Mouse (Mus musculus): ENCODE measurements around the gene Maml3. TPM values are rescaled to one million over a fixed set of nuclear protein-coding genes. Genes with fewer than 3 reads are reported as not detected.

The Maml3 gene
- polyA plus RNA-seq, 1 experiment = 3.1 TPM

DNA sequence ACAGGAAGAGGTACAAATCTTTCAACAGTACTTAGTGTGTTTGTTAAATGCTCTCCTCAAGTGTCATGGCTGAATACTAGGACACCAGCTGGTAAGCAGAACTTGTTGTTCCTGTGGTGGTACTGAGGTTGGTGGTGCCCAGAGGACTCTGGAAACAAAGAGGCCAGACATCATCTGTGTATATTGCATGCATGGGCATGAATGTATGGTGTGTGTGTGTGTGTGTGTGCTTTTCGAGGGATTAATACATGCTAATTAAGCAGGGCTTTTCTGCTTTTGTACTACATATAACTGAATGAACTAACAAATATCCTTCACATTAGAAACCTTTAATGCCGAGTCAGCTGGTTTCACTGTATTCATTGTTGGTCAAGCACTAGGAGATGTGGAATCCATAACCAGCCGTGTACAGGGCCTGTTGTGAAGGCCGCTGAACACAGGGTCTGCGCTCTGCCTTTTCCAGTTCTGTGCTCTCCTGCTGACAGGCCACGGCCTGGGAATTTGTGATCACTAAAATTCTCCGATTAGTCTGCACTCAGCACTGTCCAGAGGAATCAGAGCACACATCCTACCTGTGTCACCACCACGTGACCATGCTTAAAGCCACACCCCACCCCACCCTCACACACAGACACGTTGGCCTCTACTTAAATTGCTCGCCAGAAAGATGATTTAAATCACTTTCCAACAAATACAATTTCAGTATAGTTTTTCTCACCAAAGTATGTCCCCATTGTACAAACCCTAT is 197.6 kb downstream of the Maml3 start:
- Histone ChIP-seq H3K79me2 (ENCODE audit: control insufficient read depth, insufficient read depth) (peaks cover 5% of the 10 kb centered on the region), H3K4me3 (no peak overlapping the region), H3K4me2 (ENCODE audit: low read depth) (peak overlapping the region; percentile 49), H3K36me3 (ENCODE audit: control insufficient read depth, insufficient read depth) (no peaks in the 10 kb centered on the region), H3ac (ENCODE audit: control insufficient read depth, insufficient read length) (no peak overlapping the region), H3K27me3 (ENCODE audit: control insufficient read depth, insufficient read depth, insufficient read length) (no peaks in the 10 kb centered on the region)
- no peak for TF ChIP-seq CEBPB (IDR thresholded peaks at IDR 0.05; ENCODE audit: insufficient read depth, poor library complexity, severe bottlenecking)
- TF ChIP-seq USF1 (IDR thresholded peaks at IDR 0.05; ENCODE audit: low read depth) = peak; percentile 65

DNA sequence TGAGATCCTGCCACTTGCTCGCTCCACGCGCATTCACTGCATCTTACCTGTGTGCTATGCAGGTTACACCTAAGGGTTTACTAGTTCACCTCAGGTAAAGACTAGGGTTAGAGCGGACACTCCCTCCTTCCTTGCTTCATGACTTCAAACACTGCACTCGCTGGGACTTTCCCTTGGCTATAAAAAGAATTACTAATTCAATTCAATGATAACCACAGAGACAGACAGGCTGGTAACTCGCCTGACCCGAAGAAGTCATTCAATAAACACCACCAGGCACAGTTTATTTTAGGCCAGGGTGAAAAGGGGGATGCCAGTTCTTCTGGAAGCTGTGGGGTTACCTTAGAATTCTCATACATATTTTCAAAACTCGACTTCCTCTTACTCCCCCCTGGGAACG is 199.0 kb downstream of the Maml3 start:
- Histone ChIP-seq H3ac (ENCODE audit: control insufficient read depth, insufficient read length) (no peak overlapping the region), H3K27me3 (ENCODE audit: control insufficient read depth, insufficient read depth, insufficient read length) (no peaks in the 10 kb centered on the region), H3K79me2 (ENCODE audit: control insufficient read depth, insufficient read depth) (peaks cover 5% of the 10 kb centered on the region), H3K4me2 (ENCODE audit: low read depth) (peak overlapping the region; percentile 60), H3K4me3 (no peak overlapping the region), H3K36me3 (ENCODE audit: control insufficient read depth, insufficient read depth) (no peaks in the 10 kb centered on the region)
- TF ChIP-seq MYOG (IDR thresholded peaks at IDR 0.05; ENCODE audit: control insufficient read depth in 1 of 3, insufficient read depth in 1 of 3, insufficient read length in 2 of 3, low read depth in 2 of 3) = no peak
- TF ChIP-seq POLR2A (IDR thresholded peaks at IDR 0.05; ENCODE audit: insufficient read length, low read depth) = no peak
- no peak for TF ChIP-seq E2F4 (IDR thresholded peaks at IDR 0.05; ENCODE audit: insufficient read depth)
- no peak for TF ChIP-seq CEBPB (IDR thresholded peaks at IDR 0.05; ENCODE audit: insufficient read depth, poor library complexity, severe bottlenecking)
- no peak for TF ChIP-seq TCF12 (IDR thresholded peaks at IDR 0.05; ENCODE audit: insufficient read depth, poor library complexity, severe bottlenecking)
- no peak for TF ChIP-seq POLR2AphosphoS2 (IDR thresholded peaks at IDR 0.05; ENCODE audit: insufficient read length, low read depth)
- no peak for TF ChIP-seq MYOD1 (IDR thresholded peaks at IDR 0.05; ENCODE audit: control insufficient read depth in 1 of 3, insufficient read length in 2 of 3, low read depth in 2 of 3)
- no peak for TF ChIP-seq REST (IDR thresholded peaks at IDR 0.05; ENCODE audit: insufficient read depth, insufficient read length)
- TF ChIP-seq SRF (IDR thresholded peaks at IDR 0.05; ENCODE audit: control insufficient read depth, insufficient read length, low read depth) = no peak
- no peak for TF ChIP-seq USF1 (IDR thresholded peaks at IDR 0.05; ENCODE audit: low read depth)
- no peak for TF ChIP-seq MAX (IDR thresholded peaks at IDR 0.05; ENCODE audit: low read depth)
- no peak for TF ChIP-seq TCF3 (IDR thresholded peaks at IDR 0.05; ENCODE audit: insufficient read length, low read depth)

- TF ChIP-seq TCF3 (IDR thresholded peaks at IDR 0.05; ENCODE audit: insufficient read length, low read depth) (no peak), MYOG (IDR thresholded peaks at IDR 0.05; ENCODE audit: control insufficient read depth in 1 of 3, insufficient read depth in 1 of 3, insufficient read length in 2 of 3, low read depth in 2 of 3) (no peak), POLR2AphosphoS2 (IDR thresholded peaks at IDR 0.05; ENCODE audit: insufficient read length, low read depth) (no peak), TCF12 (IDR thresholded peaks at IDR 0.05; ENCODE audit: insufficient read depth, poor library complexity, severe bottlenecking) (no peak), POLR2A (IDR thresholded peaks at IDR 0.05; ENCODE audit: insufficient read length, low read depth) (no peak), REST (IDR thresholded peaks at IDR 0.05; ENCODE audit: insufficient read depth, insufficient read length) (no peak), MYOD1 (IDR thresholded peaks at IDR 0.05; ENCODE audit: control insufficient read depth in 1 of 3, insufficient read length in 2 of 3, low read depth in 2 of 3) (no peak), SRF (IDR thresholded peaks at IDR 0.05; ENCODE audit: control insufficient read depth, insufficient read length, low read depth) (no peak)
Observed at GRCm38 (mm10) chr3:51904357-51904855, 200.5 kb downstream of the Maml3 start.

GRCm38 (mm10) chr3:51901151-51901550 is 203.7 kb downstream of the Maml3 start:
- H3K4me3 ChIP-seq = no peak overlapping the region
- no peak overlapping the region for H3K4me2 ChIP-seq (ENCODE audit: low read depth)
- no peak for TF ChIP-seq MYOD1 (IDR thresholded peaks at IDR 0.05; ENCODE audit: control insufficient read depth in 1 of 3, insufficient read length in 2 of 3, low read depth in 2 of 3)
- no peak for TF ChIP-seq SRF (IDR thresholded peaks at IDR 0.05; ENCODE audit: control insufficient read depth, insufficient read length, low read depth)
- TF ChIP-seq REST (IDR thresholded peaks at IDR 0.05; ENCODE audit: insufficient read depth, insufficient read length) = no peak
- TF ChIP-seq TCF12 (IDR thresholded peaks at IDR 0.05; ENCODE audit: insufficient read depth, poor library complexity, severe bottlenecking) = no peak
- no peak for TF ChIP-seq CEBPB (IDR thresholded peaks at IDR 0.05; ENCODE audit: insufficient read depth, poor library complexity, severe bottlenecking)
- TF ChIP-seq POLR2A (IDR thresholded peaks at IDR 0.05; ENCODE audit: insufficient read length, low read depth) = no peak
- no peak for TF ChIP-seq USF1 (IDR thresholded peaks at IDR 0.05; ENCODE audit: low read depth)
- no peak for TF ChIP-seq TCF3 (IDR thresholded peaks at IDR 0.05; ENCODE audit: insufficient read length, low read depth)
- no peak for TF ChIP-seq MAX (IDR thresholded peaks at IDR 0.05; ENCODE audit: low read depth)
- no peaks in the 10 kb centered on the region for H3K36me3 ChIP-seq (ENCODE audit: control insufficient read depth, insufficient read depth)
- H3K27me3 ChIP-seq (ENCODE audit: control insufficient read depth, insufficient read depth, insufficient read length) = no peaks in the 10 kb centered on the region
- H3ac ChIP-seq (ENCODE audit: control insufficient read depth, insufficient read length) = no peak overlapping the region
- H3K79me2 ChIP-seq (ENCODE audit: control insufficient read depth, insufficient read depth) = no peaks in the 10 kb centered on the region

More at GRCm38 (mm10) chr3:51904357-51904855, 200.5 kb downstream of the Maml3 start:
- Histone ChIP-seq H3ac (ENCODE audit: control insufficient read depth, insufficient read length) (no peak overlapping the region), H3K36me3 (ENCODE audit: control insufficient read depth, insufficient read depth) (no peaks in the 10 kb centered on the region), H3K27me3 (ENCODE audit: control insufficient read depth, insufficient read depth, insufficient read length) (no peaks in the 10 kb centered on the region), H3K4me2 (ENCODE audit: low read depth) (no peak overlapping the region), H3K79me2 (ENCODE audit: control insufficient read depth, insufficient read depth) (peaks cover 5% of the 10 kb centered on the region), H3K4me3 (no peak overlapping the region)

GRCm38 (mm10) chr3:51894514-51894913 is 210.4 kb downstream of the Maml3 start:
- H3K36me3 ChIP-seq (ENCODE audit: control insufficient read depth, insufficient read depth) = no peaks in the 10 kb centered on the region
- no peaks in the 10 kb centered on the region for H3K27me3 ChIP-seq (ENCODE audit: control insufficient read depth, insufficient read depth, insufficient read length)
- no peak overlapping the region for H3K4me3 ChIP-seq
- H3K79me2 ChIP-seq (ENCODE audit: control insufficient read depth, insufficient read depth) = no peaks in the 10 kb centered on the region
- H3K4me2 ChIP-seq (ENCODE audit: low read depth) = no peak overlapping the region
- no peak for TF ChIP-seq MAX (IDR thresholded peaks at IDR 0.05; ENCODE audit: low read depth)
- TF ChIP-seq USF1 (IDR thresholded peaks at IDR 0.05; ENCODE audit: low read depth) = no peak
- TF ChIP-seq MYOD1 (IDR thresholded peaks at IDR 0.05; ENCODE audit: control insufficient read depth in 1 of 3, insufficient read length in 2 of 3, low read depth in 2 of 3) = no peak
- no peak for TF ChIP-seq TCF12 (IDR thresholded peaks at IDR 0.05; ENCODE audit: insufficient read depth, poor library complexity, severe bottlenecking)
- TF ChIP-seq SRF (IDR thresholded peaks at IDR 0.05; ENCODE audit: control insufficient read depth, insufficient read length, low read depth) = no peak
- TF ChIP-seq POLR2A (IDR thresholded peaks at IDR 0.05; ENCODE audit: insufficient read length, low read depth) = no peak
- TF ChIP-seq POLR2AphosphoS2 (IDR thresholded peaks at IDR 0.05; ENCODE audit: insufficient read length, low read depth) = no peak
- TF ChIP-seq E2F4 (IDR thresholded peaks at IDR 0.05; ENCODE audit: insufficient read depth) = no peak
- TF ChIP-seq MYOG (IDR thresholded peaks at IDR 0.05; ENCODE audit: control insufficient read depth in 1 of 3, insufficient read depth in 1 of 3, insufficient read length in 2 of 3, low read depth in 2 of 3) = no peak
- no peak for TF ChIP-seq TCF3 (IDR thresholded peaks at IDR 0.05; ENCODE audit: insufficient read length, low read depth)
- no peak for TF ChIP-seq CEBPB (IDR thresholded peaks at IDR 0.05; ENCODE audit: insufficient read depth, poor library complexity, severe bottlenecking)
- TF ChIP-seq REST (IDR thresholded peaks at IDR 0.05; ENCODE audit: insufficient read depth, insufficient read length) = no peak
- no peak overlapping the region for H3ac ChIP-seq (ENCODE audit: control insufficient read depth, insufficient read length)

Data from myocyte (in vitro differentiated cells).